Mouse (Mus musculus) limb, embryonic 12.5 days (tissue): ENCODE data around the gene Ddx25. TPM values are rescaled to one million over a fixed set of nuclear protein-coding genes. Genes with fewer than 3 reads are reported as not detected.

Experiments
- ATAC-seq: fragments of 200-750 bp; cut with Nextera tagmentation; 2 replicates; pipeline ENCODE4 v1.8.0; 2017; ENCODE audit warnings: low read depth, moderate TSS enrichment; ENCODE audit not compliant: insufficient number of reproducible peaks, insufficient read depth, low FRiP score, low TSS enrichment
- H3K27ac ChIP-seq: fragments of 300-500 bp; sonication (generic); 2 replicates; pipeline ENCODE4 v1.5.1; 2016; ENCODE audit warnings: mild to moderate bottlenecking, moderate library complexity
- H3K27me3 ChIP-seq: fragments of 300-500 bp; sonication (generic); 2 replicates; pipeline ENCODE4 v1.6.1; 2016; ENCODE audit warnings: mild to moderate bottlenecking, moderate library complexity
- H3K36me3 ChIP-seq: fragments of 300-500 bp; sonication (generic); 2 replicates; pipeline ENCODE4 v1.6.1; 2016; ENCODE audit warnings: mild to moderate bottlenecking, moderate library complexity
- H3K4me1 ChIP-seq: fragments of 300-500 bp; sonication (generic); replicated peaks from 2 replicates; pipeline ENCODE4 v1.6.1; 2016
- H3K4me2 ChIP-seq: fragments of 300-500 bp; sonication (generic); 2 replicates; pipeline ENCODE4 v1.6.1; 2016; ENCODE audit warnings: mild to moderate bottlenecking, moderate library complexity
- H3K4me3 ChIP-seq: fragments of 300-500 bp; sonication (generic); replicated peaks from 2 replicates; pipeline ENCODE4 v1.5.1; 2016; ENCODE audit warnings: mild to moderate bottlenecking
- H3K9ac ChIP-seq: fragments of 300-500 bp; sonication (generic); replicated peaks from 2 replicates; pipeline ENCODE4 v1.6.1; 2016; ENCODE audit warnings: mild to moderate bottlenecking, moderate library complexity
- H3K9me3 ChIP-seq: fragments of 300-500 bp; sonication (generic); 2 replicates; pipeline ENCODE4 v1.6.1; 2016; ENCODE audit warnings: mild to moderate bottlenecking, moderate library complexity
- WGBS: fragments of 180-500 bp; shearing (Covaris S2); methylation state at CpG from one replicate; pipeline ENCODE4 v1.1.7; 2016; 5-methylcytosine and 5-hydroxymethylcytosine counted together
- polyA plus RNA-seq: library from polyadenylated mRNA; unstranded; fragments of >200 nt; fragmentation: Nextera tagmentation; extraction: Ambion mirVana; gene quantifications from 2 replicates; pipeline ENCODE4 v1.2.1, GENCODE M21; 2016

Ddx25 gene
- 4.4 and 5.1 TPM in 2 replicates for polyA plus RNA-seq

DNA sequence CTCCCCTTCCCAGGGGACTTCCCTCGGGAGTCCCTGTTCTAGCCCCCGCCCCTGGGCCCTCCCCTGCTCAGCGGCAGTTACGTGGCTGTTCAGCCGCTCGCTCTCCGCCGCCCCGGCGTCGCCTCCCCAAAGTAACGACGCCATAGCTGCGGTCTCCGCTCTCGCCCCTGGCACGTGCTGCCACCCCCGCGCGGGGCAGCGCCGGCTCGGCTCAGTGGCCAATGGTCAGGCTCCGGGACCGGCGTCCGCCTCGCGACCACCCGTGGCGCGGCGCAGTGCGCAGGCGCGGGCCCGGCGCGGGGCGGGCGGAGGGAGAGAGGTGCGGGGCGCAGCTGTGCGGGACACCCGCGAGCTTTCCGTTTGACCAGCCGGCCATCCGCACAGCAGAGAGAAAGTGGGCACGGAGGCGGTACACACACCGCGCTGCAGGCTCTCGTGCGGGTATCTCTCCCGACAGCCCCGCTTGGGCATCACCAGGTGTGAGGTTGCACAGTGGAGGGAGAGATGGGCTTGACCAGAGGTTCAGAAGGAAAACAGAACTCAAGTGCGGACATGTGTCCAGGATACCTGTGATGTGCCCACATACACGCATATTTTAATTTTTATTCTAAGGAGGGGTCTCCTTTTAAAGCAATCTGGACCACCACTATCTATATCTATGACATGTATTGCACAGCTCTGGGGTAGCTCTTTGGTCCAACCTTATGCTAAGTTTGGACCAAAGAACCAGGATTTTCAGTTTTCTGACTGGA is at the start of gene Ddx25, which contains the start of gene Pus3:
Gene Ddx25, minus strand, starts transcription at position 272 of the 752 bp plus-strand sequence.
Gene Pus3, plus strand, starts transcription at position 339 of the 752 bp plus-strand sequence.
- Histone ChIP-seq H3K27ac (peak within 1 kb of the TSS; percentile 75; the same call in 1 of the 2 replicates), H3K9ac (peak within 1 kb of the TSS; percentile 60), H3K4me2 (peak within 1 kb of the TSS; percentile 99), H3K27me3 (peaks cover 18% of the 10 kb centered on the region; the same call in 1 of the 2 replicates), H3K36me3 (peaks cover 18% of the 10 kb centered on the region), H3K4me3 (peak within 1 kb of the TSS; percentile 64), H3K9me3 (no peaks in the 10 kb centered on the region), H3K4me1 (peaks cover 17% of the 10 kb centered on the region)
- peak; percentile 53 for ATAC-seq
- WGBS: under 1% methylated on average over 55 of the region's 59 CpGs

DNA sequence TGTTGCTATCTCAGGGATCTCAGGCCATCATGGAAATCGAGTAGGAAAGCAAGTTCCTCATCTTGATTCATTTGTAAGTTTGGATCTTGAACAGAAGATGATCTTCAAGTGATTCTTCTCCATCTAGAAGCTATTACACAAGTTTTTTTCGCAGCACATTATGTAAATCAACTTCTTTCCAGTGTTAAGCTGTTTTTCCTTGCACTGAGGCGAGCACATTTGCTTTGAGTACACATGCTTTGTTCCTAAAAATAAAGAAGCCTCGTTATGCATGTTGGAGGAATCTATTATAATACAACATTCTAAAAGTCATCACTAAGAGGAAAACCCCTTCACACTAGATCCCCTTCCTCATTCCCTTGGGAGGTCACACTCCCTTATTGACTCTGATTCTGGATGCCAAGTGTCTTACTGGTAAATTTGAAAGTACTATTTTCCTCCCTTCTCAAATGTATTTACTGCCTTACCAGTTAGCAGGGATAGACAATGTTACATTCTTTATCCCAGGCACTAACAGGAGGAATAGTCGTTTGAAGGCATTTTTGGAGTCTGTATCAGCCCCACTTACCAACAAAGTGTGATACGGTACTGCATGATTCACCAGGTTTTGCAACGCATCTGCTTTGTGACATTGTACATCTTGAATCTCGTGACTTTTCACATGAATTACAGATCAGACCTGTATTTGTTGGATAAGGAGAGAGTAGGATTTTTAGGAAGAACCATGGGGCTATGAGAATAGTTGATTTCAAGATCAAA is 49.5 kb upstream of the Ddx25 start:
- Histone ChIP-seq H3K4me1 (no peaks in the 10 kb centered on the region), H3K4me2 (no peak overlapping the region), H3K36me3 (no peaks in the 10 kb centered on the region), H3K27me3 (no peaks in the 10 kb centered on the region), H3K9me3 (no peaks in the 10 kb centered on the region), H3K4me3 (no peak overlapping the region), H3K27ac (no peak overlapping the region), H3K9ac (no peak overlapping the region)
- WGBS: 69% methylated on average over 8 of the region's 8 CpGs
- ATAC-seq: no peak

DNA sequence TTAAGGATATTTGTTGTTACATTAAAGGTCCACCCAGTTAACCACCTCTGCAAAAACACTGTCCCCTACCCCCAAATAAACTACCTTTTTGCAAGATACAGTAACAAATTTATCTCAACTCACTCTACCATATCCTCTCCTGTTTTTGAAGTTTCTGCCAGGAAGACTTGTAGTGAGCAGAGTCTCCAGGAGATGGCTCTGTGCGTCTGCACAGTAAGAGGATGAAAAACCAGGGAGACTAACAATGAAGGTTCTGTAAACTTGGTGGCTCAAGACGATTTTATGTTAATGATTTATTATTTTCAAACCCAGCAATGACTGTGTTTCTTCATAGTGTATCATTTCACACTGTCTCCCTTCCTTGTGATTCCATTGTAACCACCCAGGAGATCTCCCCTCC is 34.6 kb upstream of the Ddx25 start:
- WGBS: 20% methylated on average over 2 of the region's 2 CpGs
- H3K4me1 ChIP-seq: no peaks in the 10 kb centered on the region
- no peaks in the 10 kb centered on the region for H3K27me3 ChIP-seq
- no peak for ATAC-seq
- no peak overlapping the region for H3K4me2 ChIP-seq
- no peaks in the 10 kb centered on the region for H3K9me3 ChIP-seq
- no peak overlapping the region for H3K4me3 ChIP-seq
- no peak overlapping the region for H3K27ac ChIP-seq
- no peaks in the 10 kb centered on the region for H3K36me3 ChIP-seq
- no peak overlapping the region for H3K9ac ChIP-seq

DNA sequence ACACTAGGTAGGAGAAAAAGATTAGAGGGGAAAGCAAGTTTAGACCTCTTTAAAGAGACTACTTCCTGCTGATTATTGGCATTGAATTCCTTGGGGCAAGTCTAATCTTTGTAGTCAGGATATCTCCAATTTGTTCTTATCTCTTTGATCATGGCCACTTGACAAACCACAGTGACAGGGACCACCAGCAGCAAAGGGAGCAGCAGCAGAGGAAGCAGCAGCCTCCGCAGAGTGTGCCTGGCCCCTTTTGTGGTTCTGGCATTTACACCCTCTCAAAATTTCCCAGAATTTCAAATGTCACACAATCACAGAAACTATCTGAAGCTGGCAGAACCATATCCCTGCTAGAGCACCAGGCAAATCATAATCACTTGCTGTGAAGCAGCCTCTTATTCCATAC is 29.3 kb upstream of the Ddx25 start:
- H3K27ac ChIP-seq: no peak overlapping the region
- H3K36me3 ChIP-seq: no peaks in the 10 kb centered on the region
- no peak overlapping the region for H3K9ac ChIP-seq
- ATAC-seq: no peak
- no peak overlapping the region for H3K4me2 ChIP-seq
- no peaks in the 10 kb centered on the region for H3K27me3 ChIP-seq
- no peaks in the 10 kb centered on the region for H3K9me3 ChIP-seq
- no peak overlapping the region for H3K4me3 ChIP-seq
- 31% methylated on average over 1 of the region's 1 CpGs for WGBS
- no peaks in the 10 kb centered on the region for H3K4me1 ChIP-seq

DNA sequence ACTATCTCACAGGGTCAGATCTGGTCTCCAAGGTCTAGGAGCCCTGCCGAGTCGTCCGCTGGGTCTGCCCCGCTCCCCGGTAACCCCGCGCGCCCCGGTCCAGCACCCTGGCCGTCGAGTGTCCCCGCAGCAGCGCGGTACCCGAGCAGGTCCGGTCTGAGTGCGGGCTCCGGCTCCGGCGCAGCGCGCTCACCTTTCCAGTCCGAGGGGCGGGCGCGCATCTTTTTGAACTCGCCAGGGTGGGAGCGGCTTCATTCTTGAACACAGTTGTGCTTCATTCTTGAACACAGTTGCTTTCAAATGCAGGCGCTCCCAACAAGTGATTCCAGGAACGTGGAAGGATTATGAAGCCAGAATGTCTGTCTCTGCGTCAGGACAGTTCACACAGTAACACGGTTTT is 16.1 kb upstream of the Ddx25 start:
- Histone ChIP-seq H3K9me3 (no peaks in the 10 kb centered on the region), H3K9ac (peak overlapping the region; percentile 48), H3K36me3 (no peaks in the 10 kb centered on the region), H3K27me3 (peaks cover 22% of the 10 kb centered on the region), H3K4me1 (peaks cover 5% of the 10 kb centered on the region), H3K4me2 (peak overlapping the region; percentile 62), H3K27ac (no peak overlapping the region), H3K4me3 (peak overlapping the region; percentile 37)
- whole genome bisulfite sequencing: 3% methylated on average over 32 of the region's 32 CpGs
- no peak for ATAC-seq

DNA sequence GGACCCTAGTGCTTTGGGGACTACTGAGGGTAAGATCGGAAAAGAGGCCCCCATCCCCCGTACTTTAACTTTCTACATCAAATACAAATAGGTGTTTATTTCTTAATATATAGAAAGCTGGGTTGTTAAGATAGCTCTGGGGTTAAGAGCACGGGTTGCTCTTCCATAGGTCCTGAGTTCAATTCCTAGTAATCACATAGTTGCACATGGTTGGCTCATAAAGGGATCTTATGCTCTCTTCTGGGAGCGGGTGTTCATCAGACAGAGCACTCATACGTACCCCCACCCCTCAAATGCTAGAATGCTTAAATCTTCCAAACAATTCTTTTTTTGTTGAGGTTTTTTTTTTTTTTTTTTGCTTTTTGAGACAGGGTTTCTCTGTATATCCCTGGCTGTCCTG is 12.3 kb upstream of the Ddx25 start:
- Histone ChIP-seq H3K4me1 (peaks cover 15% of the 10 kb centered on the region), H3K4me3 (peak overlapping the region; percentile 70), H3K36me3 (peaks cover 26% of the 10 kb centered on the region), H3K4me2 (peak overlapping the region; percentile 69), H3K27me3 (peaks cover 14% of the 10 kb centered on the region), H3K27ac (no peak overlapping the region), H3K9me3 (no peaks in the 10 kb centered on the region), H3K9ac (peak overlapping the region; percentile 76; the same call in 1 of the 2 replicates)
- ATAC-seq: no peak; the same call in 1 of the 2 replicates
- 11% methylated on average over 5 of the region's 5 CpGs for WGBS

DNA sequence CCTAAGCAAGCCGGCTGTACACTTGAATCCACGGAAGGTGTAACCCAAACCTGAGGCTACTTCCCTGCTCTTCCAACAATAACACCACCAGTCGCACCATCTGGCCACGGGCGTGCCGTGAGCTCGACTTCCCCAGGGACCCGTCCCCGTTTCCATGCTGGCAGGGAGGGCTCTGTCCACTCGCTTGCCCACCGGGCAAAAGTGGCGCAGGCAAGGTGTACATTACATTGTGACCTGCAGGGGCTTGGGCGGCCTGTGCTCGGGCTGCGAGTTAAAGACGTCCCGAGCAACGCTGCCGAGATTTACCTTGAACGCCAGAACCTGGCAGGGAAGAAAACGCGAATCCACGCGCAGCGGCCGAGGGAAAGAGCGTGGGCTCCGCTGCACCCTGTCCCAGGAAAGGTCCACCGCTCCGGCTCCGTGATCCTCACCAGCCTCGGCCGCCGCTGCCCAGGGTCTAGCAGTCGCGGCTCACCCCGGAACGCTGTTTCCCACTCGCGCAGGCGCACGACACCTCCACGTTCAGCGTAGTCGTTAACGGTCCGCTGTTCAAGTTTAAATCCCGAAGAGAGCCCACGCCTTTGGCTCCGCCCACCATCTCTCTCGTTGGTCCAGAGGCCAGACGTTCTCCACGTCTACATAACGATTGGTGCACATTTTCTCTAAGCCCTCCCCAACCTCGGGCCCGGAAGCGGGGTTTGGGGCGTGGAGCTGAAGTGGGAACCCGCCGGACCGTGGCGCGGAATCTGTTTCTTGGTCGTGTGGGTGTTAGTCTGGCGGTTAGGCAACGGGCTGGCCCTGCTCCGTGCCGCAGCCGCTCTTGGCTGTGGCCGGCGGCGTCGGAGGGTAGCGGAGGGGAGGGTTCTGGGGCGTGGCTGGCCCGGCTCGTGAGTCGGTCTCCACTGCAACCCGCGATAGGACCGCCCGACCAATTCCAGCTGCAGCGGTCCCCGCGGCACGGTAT is 11.5 kb upstream of the Ddx25 start, which contains the start of the genes Pate2 and Hyls1:
Gene Pate2, plus strand, starts transcription at position 714 of the 964 bp plus-strand sequence.
Gene Hyls1, minus strand, starts transcription at position 828 of the 964 bp plus-strand sequence.
- H3K4me2 ChIP-seq: peak within 1 kb of the TSS; percentile 69
- peak; percentile 97 for ATAC-seq
- H3K36me3 ChIP-seq: peaks cover 34% of the 10 kb centered on the region
- H3K4me3 ChIP-seq: peak within 1 kb of the TSS; percentile 70
- H3K27ac ChIP-seq: peak within 1 kb of the TSS; percentile 93
- H3K9ac ChIP-seq: peak within 1 kb of the TSS; percentile 76
- peaks cover 15% of the 10 kb centered on the region for H3K4me1 ChIP-seq
- under 1% methylated on average over 85 of the region's 86 CpGs for WGBS
- H3K9me3 ChIP-seq: no peaks in the 10 kb centered on the region
- peaks cover 11% of the 10 kb centered on the region for H3K27me3 ChIP-seq

DNA sequence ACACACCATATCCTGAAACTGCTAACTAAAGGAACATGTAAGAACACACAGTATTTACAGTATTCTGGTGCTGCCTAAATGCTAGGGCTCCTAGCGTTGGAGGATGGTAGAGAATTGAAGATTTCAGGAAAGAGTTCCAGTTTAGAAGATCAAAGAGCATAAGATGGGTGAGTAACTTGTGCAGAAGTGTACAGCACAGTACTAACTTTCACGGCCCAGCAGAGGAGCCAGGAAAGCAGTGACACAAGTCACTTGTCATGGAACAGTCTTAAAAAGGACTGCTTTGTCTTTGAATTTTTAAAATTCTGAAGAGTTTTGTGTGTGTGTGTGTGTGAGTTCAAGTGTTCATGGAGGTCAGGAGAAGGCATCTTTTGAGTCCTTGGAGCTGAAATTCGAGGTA is 9.7 kb upstream of the Ddx25 start:
- H3K9ac ChIP-seq: no peak overlapping the region
- H3K4me3 ChIP-seq: no peak overlapping the region
- ATAC-seq: no peak
- H3K27ac ChIP-seq: no peak overlapping the region
- 92% methylated on average over 3 of the region's 3 CpGs for WGBS
- no peak overlapping the region for H3K4me2 ChIP-seq
- peaks cover 10% of the 10 kb centered on the region for H3K4me1 ChIP-seq
- H3K27me3 ChIP-seq: no peaks in the 10 kb centered on the region
- no peaks in the 10 kb centered on the region for H3K9me3 ChIP-seq
- H3K36me3 ChIP-seq: peaks cover 46% of the 10 kb centered on the region

DNA sequence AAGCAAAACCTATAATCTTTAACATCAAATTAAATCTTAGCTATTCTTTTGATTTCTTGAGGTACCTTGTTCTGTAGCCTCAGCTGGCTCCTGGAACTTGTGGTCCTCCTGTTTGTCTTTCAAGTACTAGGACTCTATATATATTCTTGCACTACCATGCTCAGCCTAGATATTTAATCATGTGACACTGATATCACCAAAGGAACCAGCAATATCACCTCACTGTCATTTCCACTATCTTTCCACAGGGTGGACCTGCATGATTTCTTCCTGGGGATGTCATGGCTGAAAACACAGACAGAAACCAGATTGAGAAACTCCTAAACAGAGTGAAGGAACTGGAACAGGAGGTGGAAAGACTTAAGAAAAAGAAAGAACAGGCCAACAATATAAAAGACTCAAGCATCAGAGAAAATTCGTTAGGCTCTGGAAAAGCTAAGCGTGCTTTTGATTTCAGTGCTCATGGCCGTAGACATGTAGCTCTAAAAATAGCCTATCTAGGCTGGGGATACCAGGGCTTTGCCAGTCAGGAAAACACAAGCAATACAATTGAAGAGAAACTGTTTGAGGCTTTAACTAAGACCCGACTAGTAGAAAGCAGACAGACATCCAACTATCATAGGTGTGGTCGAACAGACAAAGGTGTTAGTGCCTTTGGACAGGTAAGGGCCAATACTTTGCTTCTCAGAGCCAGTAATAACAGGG is 6.4 kb upstream of the Ddx25 start:
- no peaks in the 10 kb centered on the region for H3K27me3 ChIP-seq
- H3K4me1 ChIP-seq: peaks cover 16% of the 10 kb centered on the region
- H3K27ac ChIP-seq: no peak overlapping the region
- ATAC-seq: no peak
- H3K4me2 ChIP-seq: no peak overlapping the region
- H3K4me3 ChIP-seq: no peak overlapping the region
- no peaks in the 10 kb centered on the region for H3K9me3 ChIP-seq
- H3K36me3 ChIP-seq: peaks cover 62% of the 10 kb centered on the region
- WGBS: 89% methylated on average over 5 of the region's 5 CpGs
- no peak overlapping the region for H3K9ac ChIP-seq

DNA sequence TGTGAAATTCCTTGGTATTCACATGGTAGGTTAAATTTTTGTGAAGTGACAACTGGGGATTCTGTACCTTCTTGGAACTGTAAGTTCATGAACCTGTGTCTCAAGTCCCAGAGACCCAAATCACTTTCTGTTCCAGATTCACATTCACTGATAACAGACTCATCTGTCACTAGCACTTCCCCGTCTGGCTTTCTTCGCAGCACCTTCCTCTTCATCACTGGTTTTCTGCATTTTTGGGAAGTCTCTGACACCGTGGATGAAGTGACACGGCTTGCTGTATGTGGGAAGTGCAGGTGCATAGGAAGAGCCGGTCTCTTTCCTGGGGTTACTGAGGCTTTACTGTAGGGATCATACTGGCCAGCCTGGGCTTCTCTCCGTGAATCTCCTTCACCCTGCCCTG is 3.3 kb upstream of the Ddx25 start:
- no peak for ATAC-seq
- peaks cover 45% of the 10 kb centered on the region for H3K36me3 ChIP-seq
- no peak overlapping the region for H3K4me3 ChIP-seq
- WGBS: 91% methylated on average over 6 of the region's 6 CpGs
- H3K9me3 ChIP-seq: no peaks in the 10 kb centered on the region
- peaks cover 17% of the 10 kb centered on the region for H3K4me1 ChIP-seq
- H3K27me3 ChIP-seq: peaks cover 18% of the 10 kb centered on the region; the same call in 1 of the 2 replicates
- H3K4me2 ChIP-seq: no peak overlapping the region
- no peak overlapping the region for H3K27ac ChIP-seq
- no peak overlapping the region for H3K9ac ChIP-seq
